Mouse (Mus musculus) ES-Bruce4 (cell line): ENCODE results near the gene Tanc1. TPM values are rescaled to one million over a fixed set of nuclear protein-coding genes. Genes with fewer than 3 reads are reported as not detected.

Experiments used
- H3K27ac ChIP-seq: 2 replicates; pipeline ENCODE4 v1.5.1; 2012; ENCODE audit warnings: low read length, inconsistent platforms; ENCODE audit not compliant: insufficient read depth
- H3K27me3 ChIP-seq: 2 replicates; pipeline ENCODE4 v1.6.1; 2012; ENCODE audit warnings: mild to moderate bottlenecking, low read length, inconsistent platforms; ENCODE audit not compliant: control insufficient read depth, poor library complexity, insufficient read depth, severe bottlenecking
- H3K36me3 ChIP-seq: 2 replicates; pipeline ENCODE4 v1.6.1; 2012; ENCODE audit warnings: inconsistent platforms, mild to moderate bottlenecking, low read length, moderate library complexity; ENCODE audit not compliant: control insufficient read depth, poor library complexity, insufficient read depth, severe bottlenecking
- H3K4me1 ChIP-seq: one replicate; pipeline ENCODE4 v1.8.1; 2011; ENCODE audit warnings: low read length; ENCODE audit not compliant: control insufficient read depth, insufficient read depth
- H3K4me3 ChIP-seq: 2 replicates; pipeline ENCODE4 v1.5.1; 2011; ENCODE audit warnings: low read depth, mild to moderate bottlenecking, low read length
- H3K9ac ChIP-seq: 2 replicates; pipeline ENCODE4 v1.6.1; 2012; ENCODE audit warnings: low read depth, mild to moderate bottlenecking, inconsistent platforms; ENCODE audit not compliant: poor library complexity, severe bottlenecking
- H3K9me3 ChIP-seq: replicated peaks from 2 replicates; pipeline ENCODE4 v1.6.1; 2012; ENCODE audit warnings: mild to moderate bottlenecking, low read length, inconsistent platforms; ENCODE audit not compliant: control insufficient read depth, poor library complexity, insufficient read depth, severe bottlenecking
- CTCF ChIP-seq: IDR thresholded peaks from one replicate; pipeline ENCODE4 v1.8.1; 2011; ENCODE audit warnings: low read depth, low read length
- EP300 ChIP-seq: IDR thresholded peaks from 2 replicates; pipeline ENCODE4 v1.6.1; 2011; ENCODE audit warnings: low read depth, low read length; ENCODE audit not compliant: insufficient read depth
- POLR2A ChIP-seq: IDR thresholded peaks from one replicate; pipeline ENCODE4 v1.8.1; 2011; ENCODE audit warnings: low read length; ENCODE audit not compliant: insufficient read depth
- polyA plus RNA-seq: library from polyadenylated mRNA; stranded (reverse); fragments of >200 nt; gene quantifications from 2 replicates; pipeline ENCODE4 v1.2.4, GENCODE M21; 2011; ENCODE audit warnings: low read depth; ENCODE audit not compliant: missing spikeins, insufficient read depth, insufficient read length

Gene Tanc1
- polyA plus RNA-seq, 1 experiment = 62.4 TPM

GRCm38 (mm10) chr2:59698635-59699300 lies 86.9 kb downstream of the Tanc1 start:
- Histone ChIP-seq H3K9me3 (no peaks in the 10 kb centered on the region), H3K4me1 (peaks cover 10% of the 10 kb centered on the region), H3K9ac (peak overlapping the region; percentile 3), H3K27ac (peak overlapping the region; percentile 23), H3K36me3 (no peaks in the 10 kb centered on the region), H3K27me3 (no peaks in the 10 kb centered on the region), H3K4me3 (no peak overlapping the region)
- TF ChIP-seq EP300 = no peak

DNA sequence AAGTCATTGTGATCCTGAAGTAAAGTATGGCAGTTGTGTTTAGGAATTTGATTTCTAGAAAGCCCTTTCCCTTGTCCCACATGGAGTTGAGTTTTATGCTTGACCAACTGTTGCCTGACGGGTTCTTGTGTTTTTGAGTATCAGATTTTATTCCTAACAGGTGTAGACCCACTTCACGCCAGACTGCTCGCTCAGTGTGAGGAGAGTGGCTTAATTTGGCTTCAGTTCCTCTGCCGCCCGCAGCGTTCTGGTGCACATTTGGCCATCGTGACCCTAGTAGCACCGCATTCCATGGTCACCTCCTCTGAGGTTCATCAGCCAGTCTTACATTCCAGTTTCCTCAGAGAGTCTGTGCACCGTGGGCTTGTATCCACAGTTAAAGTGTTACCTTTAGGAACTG lies 88.1 kb downstream of the Tanc1 start:
- Histone ChIP-seq H3K27ac (peak overlapping the region; percentile 12; the same call in 1 of the 2 replicates), H3K9ac (no peak overlapping the region), H3K27me3 (no peaks in the 10 kb centered on the region)

GRCm38 (mm10) chr2:59705221-59705620 lies 93.4 kb downstream of the Tanc1 start:
- no peak overlapping the region for H3K27ac ChIP-seq

More for the DNA sequence above, 88.1 kb downstream of the Tanc1 start:
- Histone ChIP-seq H3K9me3 (no peaks in the 10 kb centered on the region), H3K4me3 (no peak overlapping the region), H3K4me1 (peaks cover 10% of the 10 kb centered on the region), H3K36me3 (no peaks in the 10 kb centered on the region)
- TF ChIP-seq CTCF (no peak), POLR2A (no peak), EP300 (no peak)

GRCm38 (mm10) chr2:59706806-59707205 lies 95.0 kb downstream of the Tanc1 start:
- no peak overlapping the region for H3K4me3 ChIP-seq
- peaks cover 4% of the 10 kb centered on the region for H3K4me1 ChIP-seq

More at GRCm38 (mm10) chr2:59705221-59705620, 93.4 kb downstream of the Tanc1 start:
- TF ChIP-seq POLR2A (no peak), CTCF (no peak), EP300 (no peak)
- Histone ChIP-seq H3K4me1 (peaks cover 7% of the 10 kb centered on the region), H3K9me3 (no peaks in the 10 kb centered on the region), H3K9ac (no peak overlapping the region), H3K27me3 (no peaks in the 10 kb centered on the region), H3K4me3 (no peak overlapping the region), H3K36me3 (no peaks in the 10 kb centered on the region)

GRCm38 (mm10) chr2:59707922-59708706 lies 96.3 kb downstream of the Tanc1 start:
- Histone ChIP-seq H3K27ac (no peak overlapping the region), H3K4me1 (peaks cover 3% of the 10 kb centered on the region), H3K9me3 (no peaks in the 10 kb centered on the region), H3K4me3 (no peak overlapping the region), H3K9ac (no peak overlapping the region), H3K27me3 (no peaks in the 10 kb centered on the region), H3K36me3 (no peaks in the 10 kb centered on the region)
- TF ChIP-seq CTCF (no peak), EP300 (no peak), POLR2A (no peak)

More at GRCm38 (mm10) chr2:59706806-59707205, 95.0 kb downstream of the Tanc1 start:
- Histone ChIP-seq H3K27me3 (no peaks in the 10 kb centered on the region), H3K36me3 (no peaks in the 10 kb centered on the region), H3K9me3 (no peaks in the 10 kb centered on the region), H3K9ac (no peak overlapping the region), H3K27ac (no peak overlapping the region)
- no peak for TF ChIP-seq CTCF
- TF ChIP-seq POLR2A = no peak

GRCm38 (mm10) chr2:59710771-59711170 lies 98.9 kb downstream of the Tanc1 start:
- H3K9me3 ChIP-seq = no peaks in the 10 kb centered on the region
- TF ChIP-seq POLR2A (no peak), CTCF (no peak), EP300 (no peak)
- peaks cover 3% of the 10 kb centered on the region for H3K4me1 ChIP-seq
- no peaks in the 10 kb centered on the region for H3K36me3 ChIP-seq
- H3K4me3 ChIP-seq = no peak overlapping the region
- H3K27ac ChIP-seq = no peak overlapping the region
- no peaks in the 10 kb centered on the region for H3K27me3 ChIP-seq
- H3K9ac ChIP-seq = no peak overlapping the region
